Mouse (Mus musculus) forebrain, embryonic 15.5 days (tissue): ENCODE results near the gene Akap8. TPM values are rescaled to one million over a fixed set of nuclear protein-coding genes. Genes with fewer than 3 reads are reported as not detected.

Experiments
- polyA plus RNA-seq: library from polyadenylated mRNA; unstranded; fragments of >200 nt; fragmentation: Nextera tagmentation; extraction: Ambion mirVana; gene quantifications from 2 replicates; pipeline ENCODE4 v1.2.1, GENCODE M21; 2015

The Akap8 gene
- polyA plus RNA-seq, 1 experiment from 2014 or later, result 107 TPM

Other genes starting within 250 kb of the Akap8 start
- gene Notch3, start 154.4 kb downstream of the Akap8 start, polyA plus RNA-seq, result 5.6 and 5.8 TPM in 2 replicates
- gene Ephx3, start 131.7 kb downstream of the Akap8 start, polyA plus RNA-seq, result 0.17 and 0.20 TPM in 2 replicates
- 80.2 and 80.8 TPM in 2 replicates for gene Brd4, start 36.5 kb downstream of the Akap8 start, polyA plus RNA-seq
- 138 and 140 TPM in 2 replicates for gene Akap8l, start 29.4 kb upstream of the Akap8 start, polyA plus RNA-seq
- 38.8 and 40.3 TPM in 2 replicates for gene Wiz, start 68.2 kb upstream of the Akap8 start, polyA plus RNA-seq
- 0.56 and 0.64 TPM in 2 replicates for gene Rasal3, start 82.3 kb upstream of the Akap8 start, polyA plus RNA-seq
- gene Pglyrp2, start 102.9 kb upstream of the Akap8 start, polyA plus RNA-seq, result not detected in 2 replicates
- gene Cyp4f39, start 131.5 kb upstream of the Akap8 start, polyA plus RNA-seq, result 0.23 TPM in 1 of 2 replicates, not detected in the other
- 7.8 and 8.4 TPM in 2 replicates for gene Cyp4f17, start 184.8 kb upstream of the Akap8 start, polyA plus RNA-seq
- 19.8 and 24.9 TPM in 2 replicates for gene Cyp4f16, start 215.3 kb upstream of the Akap8 start, polyA plus RNA-seq